Mouse (Mus musculus) central nervous system, embryonic 14 days (tissue): ENCODE data around the gene Rfpl4b. TPM values are rescaled to one million over a fixed set of nuclear protein-coding genes. Genes with fewer than 3 reads are reported as not detected.

Experiments
- polyA plus RNA-seq: library from polyadenylated mRNA; depleted of rRNA; stranded (reverse); fragments of >200 nt; gene quantifications from 2 replicates; pipeline ENCODE4 v1.2.3, GENCODE M21; 2012; rRNA removed

The Rfpl4b gene
- not detected in 2 replicates for polyA plus RNA-seq

GRCm38 (mm10) chr10:38821679-38822078 is at the start of gene Rfpl4b:
Rfpl4b (minus strand) TSS chr10:38821779.

Other genes starting within 250 kb of the Rfpl4b start
- 18.1 and 32.5 TPM in 2 replicates for gene Lama4, start 143.7 kb upstream of the Rfpl4b start, polyA plus RNA-seq